Mouse (Mus musculus): ENCODE data around the gene Hist1h4c.

Hist1h4c gene

DNA sequence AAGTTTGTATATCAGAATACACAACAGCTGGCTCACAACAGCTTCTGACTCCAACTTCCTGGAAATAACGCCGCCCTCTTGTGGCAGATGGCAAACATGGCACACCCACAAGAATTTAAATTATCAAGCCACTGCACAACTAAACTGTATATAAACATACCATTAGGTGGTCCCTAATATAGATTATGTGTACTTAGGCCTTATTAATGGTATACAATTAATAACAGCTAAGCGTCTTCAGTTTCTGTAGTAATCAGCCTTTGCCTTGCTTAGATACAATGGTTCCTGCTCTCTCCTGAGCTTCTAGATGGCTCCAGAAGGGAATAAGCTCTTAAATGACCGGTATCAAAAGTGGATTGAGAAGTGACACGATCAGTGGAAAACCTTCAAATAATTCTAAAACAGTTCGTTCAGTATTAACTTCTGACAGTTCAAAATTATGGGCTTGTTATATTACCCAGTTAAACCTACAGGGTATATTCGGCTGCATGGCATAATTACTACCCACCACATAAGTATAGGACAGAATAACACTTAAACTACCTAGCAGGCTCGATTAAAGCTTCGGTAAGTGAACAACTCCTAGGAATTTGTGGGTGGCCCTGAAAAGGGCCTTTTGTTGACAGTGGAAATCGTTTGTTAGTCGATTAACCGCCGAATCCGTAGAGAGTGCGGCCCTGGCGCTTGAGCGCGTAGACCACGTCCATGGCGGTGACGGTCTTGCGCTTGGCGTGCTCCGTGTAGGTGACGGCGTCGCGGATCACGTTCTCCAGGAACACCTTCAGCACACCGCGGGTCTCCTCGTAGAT, 559 bp downstream of the Hist1h4c start:
- DNase-seq (ENCODE audit: low spot score in 2 of 2): peak; percentile 64 to 87

DNA sequence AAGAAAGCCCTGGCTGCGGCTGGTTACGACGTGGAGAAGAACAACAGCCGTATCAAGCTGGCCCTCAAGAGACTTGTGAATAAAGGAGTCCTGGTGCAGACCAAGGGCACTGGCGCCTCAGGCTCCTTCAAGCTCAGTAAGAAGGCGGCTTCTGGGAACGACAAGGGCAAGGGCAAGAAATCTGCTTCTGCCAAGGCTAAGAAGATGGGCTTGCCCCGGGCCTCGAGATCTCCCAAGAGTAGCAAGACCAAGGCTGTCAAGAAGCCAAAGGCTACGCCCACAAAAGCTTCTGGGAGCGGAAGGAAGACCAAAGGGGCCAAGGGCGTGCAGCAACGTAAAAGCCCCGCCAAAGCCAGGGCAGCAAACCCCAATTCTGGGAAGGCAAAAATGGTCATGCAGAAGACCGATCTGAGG, 2.2 kb downstream of the Hist1h4c start:
- peak; percentile 52 to 58 for DNase-seq (ENCODE audit: low spot score in 2 of 2)

DNA sequence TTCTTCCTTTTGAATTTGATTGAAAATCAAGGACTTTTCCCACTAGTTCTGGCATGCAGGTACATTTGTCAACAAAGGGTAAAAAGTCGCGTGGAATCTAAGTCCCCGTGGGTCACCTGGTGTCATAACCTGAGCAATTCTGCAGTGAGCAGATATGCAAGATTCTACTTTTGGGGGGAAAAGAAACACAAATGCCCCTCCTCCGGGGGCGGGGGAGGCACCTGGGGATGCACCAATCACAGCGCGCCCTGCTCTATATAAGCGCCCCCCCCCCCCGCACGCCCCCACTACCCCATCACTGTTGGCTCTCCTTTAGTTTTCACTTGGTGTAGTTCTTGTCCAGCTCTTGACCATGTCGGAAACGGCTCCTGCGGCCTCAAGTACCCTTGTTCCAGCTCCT, 2.7 kb downstream of the Hist1h4c start, which contains the start of gene Hist1h1t:
Hist1h1t (plus strand) TSS at position 301 of the 400 bp plus-strand sequence.
- DNase-seq (ENCODE audit: low spot score in 2 of 2): no peak

DNA sequence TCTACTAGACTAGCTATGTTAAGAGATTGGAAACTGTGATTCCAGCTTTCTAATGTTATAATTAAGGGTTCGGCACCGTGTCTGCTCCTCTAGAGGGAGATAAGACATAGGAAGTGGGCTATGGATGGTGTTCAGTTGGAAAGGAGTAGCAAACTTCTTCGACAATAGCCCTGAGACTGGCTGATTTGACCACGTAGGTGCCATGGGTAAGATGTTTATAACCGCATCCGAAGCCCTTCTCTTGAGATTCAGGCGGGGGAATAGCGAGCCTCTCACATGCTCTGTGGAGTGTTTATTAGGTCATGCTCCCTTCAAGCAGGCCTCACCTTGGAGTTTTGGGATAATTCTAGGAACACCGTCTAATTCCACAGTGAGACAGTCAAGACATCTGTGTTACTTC, 3.3 kb downstream of the Hist1h4c start:
- DNase-seq (ENCODE audit: low spot score in 2 of 2): no peak

DNA sequence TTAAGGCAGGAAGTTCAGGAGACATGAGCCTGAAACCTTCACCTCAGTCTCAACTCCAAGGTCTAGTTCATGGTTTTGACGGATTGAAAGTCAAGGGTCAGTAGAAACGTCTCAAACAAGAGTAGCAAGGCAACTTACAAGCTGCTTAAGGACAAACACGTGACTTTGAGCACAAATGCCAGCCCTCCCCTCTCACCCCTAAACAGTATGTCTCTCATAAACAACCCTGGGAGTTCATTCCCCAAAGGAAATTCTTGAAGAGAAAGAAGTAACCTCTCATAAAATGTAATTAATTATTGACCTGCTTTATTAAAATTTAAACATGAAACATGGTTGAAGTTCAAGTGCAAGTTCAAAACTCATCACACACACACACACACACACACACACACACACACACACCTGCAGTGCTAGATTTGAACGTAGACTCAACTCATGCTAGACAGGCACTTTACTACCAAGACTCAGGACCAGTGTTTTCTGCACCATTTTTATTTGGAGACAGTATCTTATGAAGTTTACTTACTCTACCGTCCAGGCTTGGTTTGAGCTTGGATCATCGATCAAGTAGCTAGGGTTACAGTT, 4.3 kb downstream of the Hist1h4c start:
- DNase-seq (ENCODE audit: low spot score in 2 of 2): peak in 1 of 2 experiments; percentile 1

DNA sequence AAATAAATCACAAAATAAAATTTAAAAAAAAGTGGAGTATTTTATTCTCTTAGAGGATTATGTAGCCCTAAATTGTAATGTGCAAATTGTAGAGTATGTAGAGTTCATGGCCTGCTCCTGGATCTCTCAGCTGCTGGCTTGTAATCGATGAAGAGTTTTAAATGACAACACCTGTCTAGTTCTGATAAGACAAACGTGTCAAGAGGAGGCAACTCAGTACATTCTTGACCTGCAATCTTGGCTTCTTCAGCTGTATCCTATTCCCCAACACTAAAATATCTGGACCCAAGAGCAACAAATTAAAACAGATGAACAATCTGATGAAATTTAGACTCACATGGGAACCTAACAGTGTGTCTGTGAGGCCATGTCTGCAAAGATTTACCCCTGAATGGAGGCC, 8.8 kb downstream of the Hist1h4c start:
- no peak for DNase-seq (ENCODE audit: low spot score in 2 of 2)

DNA sequence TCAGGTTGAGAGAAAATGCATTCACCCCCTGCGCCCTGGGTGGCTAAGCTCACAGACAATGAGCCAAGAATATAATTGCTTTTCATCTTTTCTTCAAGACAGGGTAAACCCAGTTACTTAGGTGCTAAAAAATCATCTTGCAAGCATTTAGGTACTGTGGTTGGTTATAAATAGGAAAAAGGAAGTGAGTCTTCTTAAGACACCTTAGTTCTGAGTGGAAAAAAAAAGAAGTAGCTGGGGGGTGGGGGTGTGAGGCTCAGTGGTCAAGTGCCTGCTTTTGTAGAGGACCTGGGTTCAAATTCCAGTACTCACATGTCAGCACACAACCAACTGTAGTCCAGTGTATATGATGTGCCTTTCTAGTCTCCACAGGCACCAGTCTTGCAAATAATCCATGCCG, 9.3 kb downstream of the Hist1h4c start:
- no peak for DNase-seq (ENCODE audit: low spot score in 2 of 2)

DNA sequence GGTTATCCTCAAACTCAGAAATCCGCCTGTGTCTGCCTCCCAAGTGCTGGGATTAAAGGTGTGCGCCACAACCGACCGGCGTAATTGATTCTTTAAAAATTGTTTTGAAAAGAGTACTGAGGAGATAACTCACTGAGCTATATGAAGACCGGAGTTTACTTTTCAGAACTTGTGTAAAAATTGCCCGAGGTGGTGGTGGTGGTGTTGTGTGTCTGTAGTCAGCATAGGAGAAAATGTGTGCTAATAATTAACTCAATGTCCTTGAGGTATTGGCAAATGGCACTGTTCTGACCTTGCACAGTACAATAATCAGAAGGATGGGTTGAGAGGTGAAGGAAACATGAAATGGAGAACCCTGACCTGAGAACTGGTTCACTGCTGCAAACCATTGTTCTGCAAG, 10.3 kb downstream of the Hist1h4c start:
- DNase-seq (ENCODE audit: low spot score in 2 of 2): no peak

DNA sequence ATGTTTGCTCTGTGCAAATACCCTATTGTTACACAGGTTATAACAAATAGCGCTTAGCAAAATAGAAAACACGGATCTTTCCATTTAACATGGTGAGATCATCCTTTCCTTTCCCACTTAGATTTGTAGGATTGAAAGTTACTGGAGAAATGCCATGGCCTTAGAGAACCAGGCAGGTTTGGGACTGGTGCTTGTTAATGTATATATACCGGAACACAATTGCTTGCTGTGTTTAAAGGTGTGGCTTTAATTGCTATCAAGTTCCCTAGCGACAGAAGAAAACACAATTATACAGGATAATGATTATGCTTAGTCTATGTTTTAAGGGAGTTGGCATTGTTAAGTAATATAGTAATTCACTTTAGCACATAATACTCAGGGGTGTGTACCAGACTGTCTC, 11.1 kb downstream of the Hist1h4c start:
- DNase-seq (ENCODE audit: low spot score in 2 of 2): no peak

DNA sequence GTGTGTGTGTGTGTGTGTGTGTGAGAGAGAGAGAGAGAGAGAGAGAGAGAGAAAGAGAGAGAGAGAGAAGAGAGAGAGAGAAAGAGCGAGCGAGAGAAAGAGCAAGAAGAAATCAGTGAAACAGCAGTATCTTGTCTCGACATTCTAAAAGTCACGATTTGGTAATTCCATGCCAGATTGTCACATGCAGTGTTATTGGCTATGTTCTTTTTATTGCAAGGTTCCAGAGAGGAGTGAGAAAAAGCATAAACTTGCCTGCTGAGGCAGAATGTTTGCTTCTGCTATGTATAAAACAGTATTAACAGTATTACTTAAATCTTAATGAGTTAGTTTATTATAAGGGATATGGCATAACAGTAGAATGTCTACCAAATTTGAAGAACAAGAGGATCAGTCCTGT, 12.3 kb downstream of the Hist1h4c start:
- DNase-seq (ENCODE audit: low spot score in 2 of 2): no peak

DNA sequence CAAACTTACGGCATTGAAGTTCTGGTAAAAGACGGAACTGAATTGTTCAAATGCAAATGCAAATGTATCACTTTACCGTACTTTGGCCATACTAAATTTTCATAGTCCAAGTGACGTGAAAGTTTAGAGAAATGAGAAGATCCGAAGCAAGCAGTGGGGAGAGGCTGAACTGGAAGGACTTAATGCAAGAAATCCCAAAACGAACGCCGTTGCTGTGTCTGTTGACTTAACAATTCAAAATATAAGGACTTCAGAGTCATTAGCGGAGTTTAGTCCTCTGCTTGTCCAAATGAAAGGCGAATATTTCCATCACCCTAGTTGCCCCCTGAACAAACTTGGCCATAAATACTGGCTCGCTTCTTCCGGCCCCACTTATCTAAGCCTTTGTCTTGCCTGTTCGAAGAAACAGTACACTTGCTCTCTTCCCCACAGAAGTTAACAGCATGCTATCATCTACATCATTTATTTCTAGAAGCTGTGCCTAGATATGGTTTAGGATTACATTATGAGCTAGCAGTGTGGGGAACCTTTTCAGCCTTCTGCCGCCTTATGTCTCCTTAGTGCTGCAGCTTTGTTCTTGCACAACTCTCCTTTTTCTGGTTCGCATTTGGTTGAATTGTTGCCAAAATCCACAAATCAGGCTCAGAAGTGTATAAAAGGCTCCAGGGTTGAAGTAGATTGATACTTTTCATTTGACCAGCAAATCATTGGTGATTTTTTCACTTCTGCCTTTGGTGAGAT, 13.0 kb downstream of the Hist1h4c start:
- peak; percentile 41 to 47 for DNase-seq (ENCODE audit: low spot score in 2 of 2)

DNA sequence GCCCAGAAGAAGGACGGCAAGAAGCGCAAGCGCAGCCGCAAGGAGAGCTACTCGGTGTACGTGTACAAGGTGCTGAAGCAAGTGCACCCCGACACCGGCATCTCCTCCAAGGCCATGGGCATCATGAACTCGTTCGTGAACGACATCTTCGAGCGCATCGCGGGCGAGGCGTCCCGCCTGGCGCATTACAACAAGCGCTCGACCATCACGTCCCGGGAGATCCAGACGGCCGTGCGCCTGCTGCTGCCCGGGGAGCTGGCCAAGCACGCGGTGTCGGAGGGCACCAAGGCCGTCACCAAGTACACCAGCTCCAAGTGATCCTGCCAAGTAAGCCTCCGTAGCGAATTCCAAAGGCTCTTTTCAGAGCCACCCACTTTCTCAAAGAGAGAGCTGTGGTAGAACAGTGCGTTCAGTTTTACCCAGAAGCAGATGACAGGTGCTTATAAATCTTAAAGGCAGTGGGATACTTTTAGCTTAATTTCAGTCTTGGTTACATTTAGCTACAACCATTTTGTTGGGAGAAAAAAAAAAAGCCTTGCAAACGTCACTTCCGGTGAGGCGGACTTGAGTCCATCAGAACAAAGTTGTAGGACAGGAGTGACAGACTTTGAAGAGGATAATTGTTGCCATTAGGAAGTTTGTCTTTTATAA, 13.8 kb downstream of the Hist1h4c start:
- peak; percentile 66 to 72 for DNase-seq (ENCODE audit: low spot score in 2 of 2)

DNA sequence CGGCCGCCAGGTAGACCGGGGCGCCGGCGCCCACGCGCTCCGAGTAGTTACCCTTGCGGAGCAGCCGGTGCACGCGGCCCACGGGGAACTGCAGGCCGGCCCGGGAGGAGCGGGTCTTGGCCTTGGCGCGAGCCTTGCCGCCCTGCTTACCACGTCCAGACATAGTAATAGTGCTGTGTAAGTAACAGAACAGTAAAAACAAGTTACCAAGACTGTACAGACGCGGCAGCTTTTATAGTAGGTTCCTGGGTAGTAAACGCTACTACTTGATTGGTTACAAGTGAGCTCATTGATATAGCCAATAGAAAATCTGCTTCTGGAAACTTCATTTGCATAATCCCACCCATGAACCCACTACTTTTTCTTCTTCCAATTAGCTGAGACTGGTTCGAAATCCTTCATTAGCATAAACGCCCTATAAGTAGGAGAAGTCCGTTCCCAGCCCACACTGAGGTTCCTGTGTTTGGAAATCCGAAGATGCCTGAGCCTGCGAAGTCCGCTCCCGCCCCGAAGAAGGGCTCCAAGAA, 14.4 kb downstream of the Hist1h4c start, which contains the start of the genes Hist1h2ac and Hist1h2bc:
Hist1h2ac (minus strand) TSS at position 194 of the 527 bp plus-strand sequence.
Hist1h2bc (plus strand) TSS at position 445 of the 527 bp plus-strand sequence.
- peak; percentile 87 to 93 for DNase-seq (ENCODE audit: low spot score in 2 of 2)

DNA sequence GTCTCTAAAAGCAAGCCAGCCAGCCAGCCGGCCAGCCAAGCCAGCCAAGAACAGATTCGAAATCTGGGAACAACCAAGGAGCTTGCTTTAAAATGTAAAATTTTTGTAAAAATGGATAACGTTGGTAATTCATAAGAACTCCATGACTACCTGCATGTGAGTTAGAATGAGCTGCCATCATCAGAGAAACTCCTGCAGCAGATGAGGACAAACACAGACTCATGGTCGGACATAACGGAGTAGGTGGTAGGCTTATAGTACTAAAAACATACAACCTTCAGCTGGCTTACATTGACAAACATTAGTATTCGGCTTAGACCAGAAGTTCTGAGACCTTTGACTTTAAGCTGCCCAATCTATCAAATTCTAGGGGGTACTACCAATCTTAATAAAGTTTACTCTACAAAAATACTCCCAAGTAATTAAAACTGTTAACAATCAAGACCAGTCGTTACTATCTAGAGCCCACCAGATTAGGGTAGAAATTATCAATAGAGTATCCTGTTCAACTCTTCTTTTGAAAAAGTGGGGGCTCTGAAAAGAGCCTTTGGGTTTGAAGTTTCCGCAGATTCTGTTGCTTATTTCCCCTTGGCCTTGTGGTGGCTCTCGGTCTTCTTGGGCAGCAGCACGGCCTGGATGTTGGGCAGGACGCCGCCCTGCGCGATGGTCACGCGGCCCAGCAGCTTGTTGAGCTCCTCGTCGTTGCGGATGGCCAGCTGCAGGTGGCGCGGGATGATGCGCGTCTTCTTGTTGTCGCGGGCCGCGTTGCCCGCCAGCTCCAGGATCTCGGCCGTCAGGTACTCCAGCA, 15.1 kb downstream of the Hist1h4c start:
- peak; percentile 38 to 42 for DNase-seq (ENCODE audit: low spot score in 2 of 2)

DNA sequence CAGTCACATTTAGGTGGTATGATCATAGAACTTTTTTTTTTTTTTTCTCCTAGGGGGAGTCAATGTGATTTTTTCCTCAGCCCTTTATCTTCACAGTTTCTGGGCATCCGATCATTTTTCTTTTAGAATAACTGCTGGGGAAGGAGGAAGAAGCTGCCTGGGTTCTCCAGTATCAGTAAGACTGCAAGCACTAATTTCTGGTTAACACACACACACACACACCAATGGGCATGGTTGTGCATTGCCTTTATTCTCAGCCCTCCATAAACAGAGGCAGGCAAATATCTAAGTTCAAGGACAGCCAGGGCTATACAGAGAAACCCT, 15.7 kb downstream of the Hist1h4c start:
- DNase-seq (ENCODE audit: low spot score in 2 of 2): peak in 1 of 2 experiments; percentile 32

DNA sequence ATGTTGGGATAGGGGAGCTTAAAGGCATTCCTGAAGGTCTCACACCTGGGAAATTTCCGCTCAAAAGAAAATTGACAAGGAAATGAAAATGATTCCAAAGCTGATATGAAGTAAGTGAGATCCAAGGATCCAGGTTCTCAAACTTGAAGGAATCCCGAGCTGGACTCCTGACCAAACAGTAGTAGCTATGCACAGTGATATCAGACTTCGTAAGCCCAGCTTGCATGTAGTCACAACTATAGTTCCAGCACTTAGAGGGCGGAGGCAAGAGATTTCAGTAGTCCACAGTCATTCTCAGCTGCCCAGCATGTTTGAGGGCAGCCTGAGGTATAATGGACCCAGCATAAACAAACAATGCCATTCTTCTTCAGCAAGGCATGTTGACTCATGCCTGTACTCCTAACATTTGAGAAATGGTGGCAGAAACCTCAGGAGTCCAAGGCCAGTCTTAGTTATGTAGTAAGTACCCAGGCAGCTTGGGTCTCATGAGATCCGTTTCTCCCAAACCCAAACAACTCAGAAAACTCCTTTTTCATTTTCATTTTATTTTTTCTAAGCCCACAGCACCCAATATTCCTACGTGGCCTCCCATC, 16.2 kb downstream of the Hist1h4c start:
- peak in 1 of 2 experiments; percentile 28 for DNase-seq (ENCODE audit: low spot score in 2 of 2)

DNA sequence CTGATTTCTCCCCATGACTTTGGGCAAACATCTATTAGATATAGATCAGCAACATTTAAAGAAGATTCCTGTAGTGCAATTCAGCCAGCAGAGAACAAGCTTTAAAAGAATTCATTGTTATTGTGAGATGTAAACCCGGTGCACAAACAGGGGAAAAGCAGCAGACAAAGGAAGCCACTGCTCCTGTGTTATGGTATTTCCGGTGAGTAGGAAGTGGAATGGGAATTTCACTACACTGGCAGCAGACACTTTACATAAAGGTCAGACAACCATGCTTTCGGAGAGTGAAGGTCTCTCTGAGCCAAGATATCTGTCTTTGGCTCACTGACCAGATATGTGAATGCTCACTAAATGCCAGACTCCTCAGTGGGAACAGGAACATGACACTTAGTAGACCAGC, 35.7 kb downstream of the Hist1h4c start:
- DNase-seq (ENCODE audit: low spot score in 2 of 2): no peak

DNA sequence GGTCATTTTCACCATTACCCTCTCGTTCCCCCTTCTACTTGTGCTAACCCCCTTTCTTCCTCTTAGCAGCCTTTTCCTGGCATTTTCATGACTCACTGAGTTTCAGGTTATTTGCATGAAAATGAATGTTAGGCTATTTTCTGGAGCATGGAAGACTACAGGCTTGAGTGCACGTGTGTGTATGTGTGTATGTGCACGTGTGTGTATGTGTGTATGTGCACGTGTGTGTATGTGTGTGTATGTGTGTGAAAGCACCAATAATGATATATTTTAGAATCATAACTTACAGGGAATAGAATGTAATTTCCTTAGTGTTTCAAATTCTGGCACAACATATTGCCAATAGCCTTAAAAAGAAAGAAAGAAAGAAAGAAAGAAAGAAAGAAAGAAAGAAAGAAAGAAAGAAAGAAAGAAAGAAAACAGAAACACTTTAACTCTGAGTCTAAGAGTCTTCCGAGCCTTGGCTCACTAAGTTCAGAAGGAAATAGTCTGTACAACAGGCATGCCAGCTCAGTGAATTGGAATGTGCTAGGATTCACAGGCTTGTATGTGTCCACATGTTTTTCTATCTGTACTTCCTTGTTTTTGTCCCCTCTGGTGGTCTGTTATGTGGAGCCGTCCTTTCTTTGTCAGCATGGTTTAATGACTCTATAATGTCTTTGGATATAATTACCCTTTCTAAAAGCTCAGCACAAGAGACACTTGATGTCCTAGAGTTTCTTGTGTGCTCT, 38.5 kb downstream of the Hist1h4c start:
- no peak for DNase-seq (ENCODE audit: low spot score in 2 of 2)

All from spleen, postnatal 10 days (tissue).